Mouse (Mus musculus) liver, embryonic 15.5 days (tissue): ENCODE measurements around the gene Car10. TPM values are rescaled to one million over a fixed set of nuclear protein-coding genes. Genes with fewer than 3 reads are reported as not detected.

ENCODE experiments used
- ATAC-seq: fragments of 200-750 bp; cut with Nextera tagmentation; 2 replicates; pipeline ENCODE4 v1.8.0; 2017; ENCODE audit warnings: moderate number of reproducible peaks, mild to moderate bottlenecking, moderate library complexity; ENCODE audit not compliant: insufficient read depth
- H3K27ac ChIP-seq: fragments of 300-500 bp; sonication (generic); replicated peaks from 2 replicates; pipeline ENCODE4 v1.5.1; 2015; ENCODE audit warnings: mild to moderate bottlenecking, inconsistent platforms
- H3K27me3 ChIP-seq: fragments of 300-500 bp; sonication (generic); 2 replicates; pipeline ENCODE4 v1.6.1; 2015; ENCODE audit warnings: mild to moderate bottlenecking, inconsistent platforms
- H3K36me3 ChIP-seq: fragments of 300-500 bp; sonication (generic); replicated peaks from 2 replicates; pipeline ENCODE4 v1.6.1; 2015; ENCODE audit warnings: moderate library complexity, mild to moderate bottlenecking, inconsistent platforms
- H3K4me1 ChIP-seq: fragments of 300-500 bp; sonication (generic); replicated peaks from 2 replicates; pipeline ENCODE4 v1.6.1; 2015; ENCODE audit warnings: inconsistent platforms
- H3K4me2 ChIP-seq: fragments of 300-500 bp; sonication (generic); 2 replicates; pipeline ENCODE4 v1.6.1; 2015; ENCODE audit warnings: moderate library complexity, mild to moderate bottlenecking, inconsistent platforms
- H3K4me3 ChIP-seq: fragments of 300-500 bp; sonication (generic); replicated peaks from 2 replicates; pipeline ENCODE4 v1.5.1; 2015; ENCODE audit warnings: mild to moderate bottlenecking, inconsistent platforms
- H3K9ac ChIP-seq: fragments of 300-500 bp; sonication (generic); 2 replicates; pipeline ENCODE4 v1.6.1; 2015; ENCODE audit warnings: moderate library complexity, mild to moderate bottlenecking, inconsistent platforms
- H3K9me3 ChIP-seq: fragments of 300-500 bp; sonication (generic); replicated peaks from 2 replicates; pipeline ENCODE4 v1.6.1; 2016; ENCODE audit warnings: inconsistent platforms
- WGBS: fragments of 180-500 bp; shearing (Covaris S2); methylation state at CpG from one replicate; pipeline ENCODE4 v1.1.7; 2015; ENCODE audit warnings: mixed read lengths; ENCODE audit not compliant: insufficient replicate concordance; 5-methylcytosine and 5-hydroxymethylcytosine counted together
- polyA plus RNA-seq: library from polyadenylated mRNA; unstranded; fragments of >200 nt; fragmentation: Nextera tagmentation; extraction: Ambion mirVana; gene quantifications from 2 replicates; pipeline ENCODE4 v1.2.1, GENCODE M21; 2015

Gene Car10
- polyA plus RNA-seq, 1 experiment from 2014 or later = not detected

- Histone ChIP-seq H3K4me1 (no peaks in the 10 kb centered on the region), H3K27me3 (peaks cover 42% of the 10 kb centered on the region), H3K27ac (no peak overlapping the region), H3K9me3 (no peaks in the 10 kb centered on the region), H3K9ac (no peak overlapping the region), H3K36me3 (no peaks in the 10 kb centered on the region), H3K4me2 (no peak overlapping the region), H3K4me3 (no peak overlapping the region)
- WGBS = 48% methylated on average over 3 of the region's 3 CpGs
- ATAC-seq = no peak
These were observed 5.4 kb downstream of the Car10 start for GRCm38 (mm10) chr11:93103101-93103815.

DNA sequence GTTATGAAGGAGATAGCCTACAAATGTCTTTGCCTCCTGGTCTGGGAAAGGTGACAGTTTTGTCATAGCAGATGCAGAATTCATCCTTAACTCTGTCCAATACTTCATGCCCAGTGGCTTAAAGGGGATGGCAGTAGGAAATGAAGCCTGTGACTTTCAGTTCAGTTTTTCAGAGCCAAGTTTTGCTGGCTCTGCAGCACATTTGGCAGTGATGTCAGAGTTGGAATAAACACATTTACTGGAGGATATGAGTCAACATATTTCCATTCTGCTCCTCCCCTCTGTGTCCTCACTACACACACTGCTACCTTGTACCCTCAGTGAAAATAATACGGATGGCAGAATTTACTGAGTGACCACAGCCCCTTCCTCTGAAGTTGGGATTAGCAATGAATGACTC lies 11.6 kb downstream of the Car10 start:
- Histone ChIP-seq H3K27ac (no peak overlapping the region), H3K36me3 (no peaks in the 10 kb centered on the region), H3K27me3 (no peaks in the 10 kb centered on the region), H3K9ac (no peak overlapping the region), H3K4me3 (no peak overlapping the region), H3K4me1 (no peaks in the 10 kb centered on the region), H3K4me2 (no peak overlapping the region), H3K9me3 (no peaks in the 10 kb centered on the region)
- WGBS = 31% methylated on average over 1 of the region's 1 CpGs
- ATAC-seq = no peak

GRCm38 (mm10) chr11:93120766-93121415 lies 23.1 kb downstream of the Car10 start:
- Histone ChIP-seq H3K27ac (no peak overlapping the region), H3K27me3 (no peaks in the 10 kb centered on the region), H3K9ac (no peak overlapping the region), H3K4me1 (no peaks in the 10 kb centered on the region), H3K4me2 (no peak overlapping the region), H3K4me3 (no peak overlapping the region), H3K9me3 (no peaks in the 10 kb centered on the region), H3K36me3 (no peaks in the 10 kb centered on the region)
- ATAC-seq = no peak
- WGBS = 60% methylated on average over 10 of the region's 10 CpGs

DNA sequence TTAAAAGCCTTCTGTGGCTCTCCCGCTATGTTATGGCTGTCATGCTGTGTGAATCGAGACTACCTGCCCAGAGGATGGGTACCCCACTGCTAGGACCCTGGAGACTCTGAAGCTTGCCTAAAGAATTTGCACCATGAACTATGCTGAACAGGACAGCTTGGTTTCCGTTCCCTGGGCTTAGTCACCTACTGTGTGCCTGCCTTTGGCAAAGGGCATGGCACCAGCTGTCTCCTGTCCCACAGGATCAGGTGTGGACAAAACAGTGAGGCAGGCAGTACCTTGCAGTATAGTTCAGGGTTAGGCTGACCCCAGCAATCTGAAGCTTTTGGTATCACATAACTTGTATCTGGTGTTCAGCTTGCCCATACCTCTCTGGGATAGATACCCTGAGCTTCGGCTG lies 25.9 kb downstream of the Car10 start:
- no peak overlapping the region for H3K4me2 ChIP-seq
- ATAC-seq = no peak
- no peak overlapping the region for H3K9ac ChIP-seq
- no peaks in the 10 kb centered on the region for H3K27me3 ChIP-seq
- H3K36me3 ChIP-seq = no peaks in the 10 kb centered on the region
- H3K27ac ChIP-seq = no peak overlapping the region
- no peaks in the 10 kb centered on the region for H3K9me3 ChIP-seq
- WGBS = 51% methylated on average over 4 of the region's 4 CpGs
- H3K4me3 ChIP-seq = no peak overlapping the region
- H3K4me1 ChIP-seq = no peaks in the 10 kb centered on the region

DNA sequence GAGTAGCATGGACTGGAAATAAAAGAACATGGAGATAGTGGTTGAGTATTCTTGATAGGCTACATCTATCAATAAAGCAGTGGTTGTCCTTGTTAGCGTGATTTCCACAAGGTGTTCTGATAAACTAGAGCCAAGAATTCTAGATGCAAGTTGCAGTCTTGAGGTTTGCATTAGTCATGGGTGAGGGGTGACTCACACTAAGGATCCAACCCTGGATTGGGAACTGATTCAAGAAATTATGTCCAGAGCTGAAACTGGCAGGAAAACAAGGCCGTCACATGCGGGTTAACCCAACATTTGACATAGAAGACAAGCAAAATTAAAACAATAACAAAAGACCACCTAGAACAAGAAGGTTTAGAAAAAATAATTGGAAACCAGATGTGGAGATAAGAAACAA lies 28.6 kb downstream of the Car10 start:
- ATAC-seq = no peak
- Histone ChIP-seq H3K4me1 (no peaks in the 10 kb centered on the region), H3K9ac (no peak overlapping the region), H3K27me3 (no peaks in the 10 kb centered on the region), H3K4me3 (no peak overlapping the region), H3K36me3 (no peaks in the 10 kb centered on the region), H3K4me2 (no peak overlapping the region), H3K27ac (no peak overlapping the region), H3K9me3 (no peaks in the 10 kb centered on the region)
- WGBS = 64% methylated on average over 3 of the region's 3 CpGs

DNA sequence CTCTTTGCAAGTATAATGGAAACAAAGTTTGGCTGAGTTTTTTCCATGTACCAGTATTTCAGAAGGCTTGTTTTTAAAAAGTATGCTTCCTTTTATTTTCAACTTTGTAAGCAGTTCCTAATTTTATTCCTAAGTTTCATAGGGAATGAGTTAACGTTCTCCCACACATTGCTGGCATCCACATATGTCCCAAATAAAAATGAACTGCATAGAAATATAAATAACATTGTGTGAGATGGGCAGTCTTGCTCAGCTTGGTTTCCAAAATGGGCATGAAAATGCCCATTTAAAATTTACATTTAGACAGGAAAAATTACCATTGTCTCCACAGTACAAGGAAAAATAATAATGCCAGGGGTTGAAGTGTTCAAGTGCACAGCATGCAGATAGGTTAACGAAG lies 30.7 kb downstream of the Car10 start:
- no peak overlapping the region for H3K27ac ChIP-seq
- H3K9me3 ChIP-seq = no peaks in the 10 kb centered on the region
- no peak overlapping the region for H3K4me3 ChIP-seq
- H3K36me3 ChIP-seq = no peaks in the 10 kb centered on the region
- H3K4me1 ChIP-seq = no peaks in the 10 kb centered on the region
- no peak overlapping the region for H3K9ac ChIP-seq
- H3K27me3 ChIP-seq = no peaks in the 10 kb centered on the region
- no peak overlapping the region for H3K4me2 ChIP-seq
- WGBS = 35% methylated on average over 2 of the region's 2 CpGs
- ATAC-seq = no peak

DNA sequence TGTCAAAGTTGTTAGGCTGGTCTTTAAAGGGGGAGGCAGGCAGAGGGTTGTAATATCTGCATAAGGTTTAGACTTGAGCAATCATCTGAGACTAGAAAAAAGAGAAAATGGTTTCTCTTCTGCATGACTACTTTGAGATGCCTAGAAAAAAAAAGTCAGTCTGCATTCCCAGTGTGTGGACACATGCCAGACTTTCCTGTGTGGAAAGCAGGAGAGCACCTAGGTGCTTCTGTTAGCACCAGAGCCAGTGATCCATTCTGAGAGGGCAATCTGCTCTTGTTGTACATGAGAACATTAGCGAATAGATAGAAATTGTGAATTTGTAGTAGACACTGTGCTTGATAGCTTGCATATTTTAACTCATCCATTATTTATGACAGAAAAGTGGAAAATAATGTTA lies 40.0 kb downstream of the Car10 start:
- H3K4me2 ChIP-seq = no peak overlapping the region
- H3K27ac ChIP-seq = no peak overlapping the region
- no peak overlapping the region for H3K9ac ChIP-seq
- 42% methylated on average over 1 of the region's 1 CpGs for WGBS
- no peak overlapping the region for H3K4me3 ChIP-seq
- H3K27me3 ChIP-seq = no peaks in the 10 kb centered on the region
- no peak for ATAC-seq
- no peaks in the 10 kb centered on the region for H3K36me3 ChIP-seq
- H3K4me1 ChIP-seq = no peaks in the 10 kb centered on the region
- H3K9me3 ChIP-seq = no peaks in the 10 kb centered on the region

GRCm38 (mm10) chr11:93141727-93142126 lies 43.9 kb downstream of the Car10 start:
- H3K4me1 ChIP-seq = no peaks in the 10 kb centered on the region
- ATAC-seq = no peak
- H3K9me3 ChIP-seq = no peaks in the 10 kb centered on the region
- no peak overlapping the region for H3K4me3 ChIP-seq
- no peaks in the 10 kb centered on the region for H3K36me3 ChIP-seq
- no peak overlapping the region for H3K4me2 ChIP-seq
- H3K27me3 ChIP-seq = no peaks in the 10 kb centered on the region
- no peak overlapping the region for H3K9ac ChIP-seq
- WGBS = 54% methylated on average over 1 of the region's 1 CpGs
- no peak overlapping the region for H3K27ac ChIP-seq

GRCm38 (mm10) chr11:93144544-93144943 lies 46.7 kb downstream of the Car10 start:
- H3K9me3 ChIP-seq = no peaks in the 10 kb centered on the region
- H3K4me3 ChIP-seq = no peak overlapping the region
- ATAC-seq = no peak
- no peaks in the 10 kb centered on the region for H3K27me3 ChIP-seq
- H3K4me1 ChIP-seq = no peaks in the 10 kb centered on the region
- no peak overlapping the region for H3K27ac ChIP-seq
- H3K4me2 ChIP-seq = no peak overlapping the region
- H3K36me3 ChIP-seq = no peaks in the 10 kb centered on the region
- no peak overlapping the region for H3K9ac ChIP-seq
- WGBS = 5% methylated on average over 2 of the region's 2 CpGs

DNA sequence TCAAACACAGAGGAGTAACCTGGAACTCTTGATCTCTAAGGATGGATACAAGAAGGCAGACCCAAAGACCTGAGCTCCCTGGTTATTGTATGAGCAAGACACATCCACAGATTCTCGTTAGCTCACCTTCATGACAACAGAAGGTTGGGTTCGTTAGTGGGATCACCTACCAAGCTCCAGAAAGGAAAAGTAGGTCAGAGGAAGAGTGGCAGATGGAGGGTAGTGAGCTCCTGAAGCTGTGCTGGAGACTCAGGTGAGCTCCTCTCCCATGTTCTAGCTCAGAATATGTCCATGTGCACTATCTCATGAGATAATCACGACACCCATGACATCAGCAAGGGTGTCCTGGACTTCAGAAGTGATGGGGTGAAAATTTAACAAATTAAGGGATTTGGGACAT lies 57.1 kb downstream of the Car10 start:
- H3K27me3 ChIP-seq = no peaks in the 10 kb centered on the region
- H3K9ac ChIP-seq = no peak overlapping the region
- H3K27ac ChIP-seq = no peak overlapping the region
- 28% methylated on average over 3 of the region's 3 CpGs for WGBS
- no peak overlapping the region for H3K4me2 ChIP-seq
- no peaks in the 10 kb centered on the region for H3K4me1 ChIP-seq
- no peaks in the 10 kb centered on the region for H3K36me3 ChIP-seq
- no peak overlapping the region for H3K4me3 ChIP-seq
- no peaks in the 10 kb centered on the region for H3K9me3 ChIP-seq
- ATAC-seq = no peak

GRCm38 (mm10) chr11:93172430-93172829 lies 74.6 kb downstream of the Car10 start:
- Histone ChIP-seq H3K36me3 (no peaks in the 10 kb centered on the region), H3K27me3 (no peaks in the 10 kb centered on the region), H3K9me3 (no peaks in the 10 kb centered on the region), H3K4me2 (no peak overlapping the region), H3K4me3 (no peak overlapping the region), H3K27ac (no peak overlapping the region), H3K9ac (no peak overlapping the region), H3K4me1 (no peaks in the 10 kb centered on the region)
- ATAC-seq = no peak
